Mouse (Mus musculus) intestine, embryonic 14.5 days (tissue): ENCODE results near the gene Ccm2l. TPM values are rescaled to one million over a fixed set of nuclear protein-coding genes. Genes with fewer than 3 reads are reported as not detected.

Experiments
- ATAC-seq: fragments of 200-750 bp; cut with Nextera tagmentation; replicated peaks from 2 replicates; pipeline ENCODE4 v1.8.0; 2017; ENCODE audit warnings: low read depth, moderate number of reproducible peaks, moderate TSS enrichment, moderate library complexity; ENCODE audit not compliant: low FRiP score, low TSS enrichment
- DNase-seq: peaks from one replicate; pipeline ENCODE4 v3.0.0-alpha.2; 2018; ENCODE audit warnings: low spot score
- H3K27ac ChIP-seq: fragments of 300-500 bp; sonication (generic); 2 replicates; pipeline ENCODE4 v1.5.1; 2014; ENCODE audit warnings: low read depth, mild to moderate bottlenecking, control low read depth
- H3K27me3 ChIP-seq: fragments of 300-500 bp; sonication (generic); replicated peaks from 2 replicates; pipeline ENCODE4 v1.6.1; 2014; ENCODE audit warnings: low read length, control low read depth; ENCODE audit not compliant: control insufficient read depth, insufficient read depth
- H3K36me3 ChIP-seq: fragments of 300-500 bp; sonication (generic); 2 replicates; pipeline ENCODE4 v1.6.1; 2014; ENCODE audit warnings: low read length, control low read depth; ENCODE audit not compliant: control insufficient read depth, insufficient read depth
- H3K4me1 ChIP-seq: fragments of 300-500 bp; sonication (generic); replicated peaks from 2 replicates; pipeline ENCODE4 v1.6.1; 2014; ENCODE audit warnings: low read length, control low read depth, mixed read lengths; ENCODE audit not compliant: control insufficient read depth, insufficient read depth
- H3K4me2 ChIP-seq: fragments of 300-500 bp; sonication (generic); 2 replicates; pipeline ENCODE4 v1.6.1; 2014; ENCODE audit warnings: low read length
- H3K4me3 ChIP-seq: fragments of 300-500 bp; sonication (generic); 2 replicates; pipeline ENCODE4 v1.5.1; 2014; ENCODE audit warnings: low read depth, low read length, control low read depth, mixed read lengths
- H3K9ac ChIP-seq: fragments of 300-500 bp; sonication (generic); 2 replicates; pipeline ENCODE4 v1.6.1; 2014; ENCODE audit warnings: mild to moderate bottlenecking, low read length
- H3K9me3 ChIP-seq: fragments of 300-500 bp; sonication (generic); 2 replicates; pipeline ENCODE4 v1.6.1; 2016; ENCODE audit warnings: low read length, control low read depth; ENCODE audit not compliant: control insufficient read depth
- WGBS: fragments of 180-500 bp; shearing (Covaris S2); extraction: QIAGEN DNeasy Blood & Tissue Kit; methylation state at CpG from one replicate; pipeline ENCODE4 v1.1.7; 2014; 5-methylcytosine and 5-hydroxymethylcytosine counted together
- polyA plus RNA-seq: library from polyadenylated mRNA; unstranded; fragments of >200 nt; fragmentation: Nextera tagmentation; extraction: Ambion mirVana; gene quantifications from 2 replicates; pipeline ENCODE4 v1.2.1, GENCODE M21; 2014

Ccm2l gene
- 1.4 and 2.4 TPM in 2 replicates for polyA plus RNA-seq

- Histone ChIP-seq H3K4me1 (no peaks in the 10 kb centered on the region), H3K27ac (no peak within 1 kb of the TSS), H3K27me3 (peaks cover 34% of the 10 kb centered on the region), H3K9ac (no peak within 1 kb of the TSS), H3K4me2 (no peak within 1 kb of the TSS), H3K4me3 (no peak within 1 kb of the TSS), H3K9me3 (no peaks in the 10 kb centered on the region), H3K36me3 (no peaks in the 10 kb centered on the region)
- DNase-seq (no peak), ATAC-seq (no peak)
- 39% methylated on average over 12 of the region's 12 CpGs for WGBS
Observed at GRCm38 (mm10) chr2:153065747-153066508, at the start of gene Ccm2l. Gene Ccm2l, plus strand, starts transcription at chr2:153065955.

GRCm38 (mm10) chr2:153016786-153017185 lies 49.0 kb upstream of the Ccm2l start:
- ATAC-seq (no peak), DNase-seq (no peak)
- Histone ChIP-seq H3K4me1 (peaks cover 7% of the 10 kb centered on the region), H3K9me3 (no peaks in the 10 kb centered on the region), H3K9ac (no peak overlapping the region), H3K27ac (no peak overlapping the region), H3K4me3 (no peak overlapping the region), H3K4me2 (no peak overlapping the region), H3K27me3 (no peaks in the 10 kb centered on the region), H3K36me3 (peaks cover 20% of the 10 kb centered on the region)
- WGBS: 36% methylated on average over 5 of the region's 5 CpGs

GRCm38 (mm10) chr2:153019355-153019754 lies 46.4 kb upstream of the Ccm2l start:
- WGBS: 81% methylated on average over 3 of the region's 3 CpGs
- H3K36me3 ChIP-seq: no peaks in the 10 kb centered on the region
- H3K27ac ChIP-seq: no peak overlapping the region
- no peak for ATAC-seq
- peaks cover 3% of the 10 kb centered on the region for H3K4me1 ChIP-seq
- DNase-seq: no peak
- H3K4me3 ChIP-seq: no peak overlapping the region
- H3K27me3 ChIP-seq: no peaks in the 10 kb centered on the region
- no peak overlapping the region for H3K4me2 ChIP-seq
- no peak overlapping the region for H3K9ac ChIP-seq
- no peaks in the 10 kb centered on the region for H3K9me3 ChIP-seq

- Histone ChIP-seq H3K27ac (no peak overlapping the region), H3K27me3 (no peaks in the 10 kb centered on the region), H3K4me2 (no peak overlapping the region), H3K9me3 (no peaks in the 10 kb centered on the region), H3K4me3 (no peak overlapping the region), H3K36me3 (no peaks in the 10 kb centered on the region), H3K4me1 (no peaks in the 10 kb centered on the region), H3K9ac (no peak overlapping the region)
- ATAC-seq: no peak
- 66% methylated on average over 3 of the region's 3 CpGs for WGBS
- DNase-seq: no peak
Observed at GRCm38 (mm10) chr2:153021163-153021562, 44.6 kb upstream of the Ccm2l start.

GRCm38 (mm10) chr2:153022855-153023254 lies 42.9 kb upstream of the Ccm2l start:
- DNase-seq (no peak), ATAC-seq (no peak)
- H3K4me2 ChIP-seq: no peak overlapping the region
- H3K27ac ChIP-seq: no peak overlapping the region
- H3K4me1 ChIP-seq: no peaks in the 10 kb centered on the region
- 58% methylated on average over 4 of the region's 4 CpGs for WGBS
- no peak overlapping the region for H3K9ac ChIP-seq
- H3K4me3 ChIP-seq: no peak overlapping the region
- H3K9me3 ChIP-seq: no peaks in the 10 kb centered on the region
- H3K27me3 ChIP-seq: peaks cover 10% of the 10 kb centered on the region; the same call in 1 of the 2 replicates
- no peaks in the 10 kb centered on the region for H3K36me3 ChIP-seq

- ATAC-seq: no peak
Observed at GRCm38 (mm10) chr2:153026052-153026451, 39.7 kb upstream of the Ccm2l start.

GRCm38 (mm10) chr2:153027501-153027900 lies 38.3 kb upstream of the Ccm2l start:
- no peaks in the 10 kb centered on the region for H3K36me3 ChIP-seq
- ATAC-seq (no peak), DNase-seq (no peak)
- no peak overlapping the region for H3K4me2 ChIP-seq
- H3K9me3 ChIP-seq: no peaks in the 10 kb centered on the region
- H3K4me3 ChIP-seq: no peak overlapping the region
- no peaks in the 10 kb centered on the region for H3K4me1 ChIP-seq
- 55% methylated on average over 4 of the region's 4 CpGs for WGBS
- H3K27ac ChIP-seq: no peak overlapping the region
- H3K27me3 ChIP-seq: peaks cover 38% of the 10 kb centered on the region
- H3K9ac ChIP-seq: no peak overlapping the region

More at GRCm38 (mm10) chr2:153026052-153026451, 39.7 kb upstream of the Ccm2l start:
- Histone ChIP-seq H3K36me3 (no peaks in the 10 kb centered on the region), H3K9ac (no peak overlapping the region), H3K27me3 (peaks cover 26% of the 10 kb centered on the region), H3K4me1 (no peaks in the 10 kb centered on the region), H3K4me2 (no peak overlapping the region), H3K4me3 (no peak overlapping the region), H3K27ac (no peak overlapping the region), H3K9me3 (no peaks in the 10 kb centered on the region)
- DNase-seq: no peak
- WGBS: 75% methylated on average over 7 of the region's 7 CpGs

GRCm38 (mm10) chr2:153030422-153030821 lies 35.3 kb upstream of the Ccm2l start:
- no peak overlapping the region for H3K4me2 ChIP-seq
- no peak overlapping the region for H3K9ac ChIP-seq
- no peak overlapping the region for H3K27ac ChIP-seq
- H3K36me3 ChIP-seq: no peaks in the 10 kb centered on the region
- H3K27me3 ChIP-seq: peaks cover 65% of the 10 kb centered on the region
- H3K9me3 ChIP-seq: no peaks in the 10 kb centered on the region
- ATAC-seq: no peak
- 22% methylated on average over 4 of the region's 4 CpGs for WGBS
- no peak for DNase-seq
- no peak overlapping the region for H3K4me3 ChIP-seq
- H3K4me1 ChIP-seq: no peaks in the 10 kb centered on the region
